Mouse (Mus musculus): ENCODE measurements around the gene Iqgap2. TPM values are rescaled to one million over a fixed set of nuclear protein-coding genes. Genes with fewer than 3 reads are reported as not detected.

Gene Iqgap2
- polyA plus RNA-seq, 1 experiment from 2014 or later: 14.0 TPM

DNA sequence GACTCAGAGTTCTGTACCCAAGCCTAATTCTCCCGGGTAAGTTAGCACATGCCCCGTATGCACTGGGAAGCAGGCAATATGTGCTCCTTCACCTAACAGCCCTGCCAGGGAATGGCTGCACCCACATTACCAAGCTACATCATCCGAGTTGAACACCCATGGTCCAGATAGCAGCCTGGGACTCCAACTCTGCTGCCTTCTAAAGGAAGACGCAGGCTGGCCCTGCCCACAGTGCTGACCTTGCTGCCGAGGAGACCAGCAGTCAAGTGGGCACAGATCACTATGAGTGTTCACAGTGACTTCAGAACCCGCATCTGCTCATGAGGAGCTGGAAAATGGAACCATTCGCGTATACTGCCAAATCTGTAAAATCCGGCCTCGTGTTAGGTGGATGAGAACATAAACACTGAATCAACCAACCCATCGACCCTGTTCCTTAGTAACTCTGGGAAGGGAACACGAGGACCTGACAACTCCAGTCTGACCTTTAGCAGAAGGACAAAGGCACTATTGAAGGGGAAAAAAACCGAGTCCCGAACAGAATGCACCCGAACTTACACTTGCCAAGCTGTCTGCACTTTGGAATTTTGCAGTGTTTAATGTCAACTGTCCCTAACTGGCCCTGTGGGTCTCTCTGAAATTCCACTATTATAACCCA is 109.3 kb downstream of the Iqgap2 start:
- no peak for DNase-seq (ENCODE audit: extremely low spot score, low spot score)
- Histone ChIP-seq H3K4me3 (no peak overlapping the region), H3K9me3 (no peaks in the 10 kb centered on the region), H3K36me3 (replicated peaks) (no peaks in the 10 kb centered on the region), H3K4me1 (peaks cover 52% of the 10 kb centered on the region), H3K27ac (peak overlapping the region; percentile 40; the same call in 1 of the 2 replicates), H3K27me3 (ENCODE audit: poor library complexity, severe bottlenecking) (no peaks in the 10 kb centered on the region)
- WGBS: 75% methylated on average over 15 of the region's 15 CpGs

DNA sequence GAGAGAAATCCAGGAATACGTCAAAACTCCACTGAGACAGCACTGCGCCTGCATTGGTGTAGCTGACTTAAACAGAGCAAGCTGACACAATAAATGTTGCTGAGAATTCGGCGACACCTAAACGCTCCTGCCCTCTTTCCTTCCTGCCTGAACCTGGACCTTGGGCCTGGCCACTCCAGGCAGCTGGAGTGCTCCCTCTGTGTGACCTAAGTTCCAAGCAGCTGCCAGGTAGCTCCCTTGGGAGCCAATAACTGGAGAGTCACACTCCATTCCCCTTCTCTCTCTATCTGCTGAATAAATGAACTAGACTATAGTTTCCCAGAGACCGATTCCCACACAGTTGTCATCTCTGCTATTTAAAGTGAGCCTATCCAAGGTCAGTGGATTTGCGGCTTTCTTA is 111.7 kb downstream of the Iqgap2 start:
- Histone ChIP-seq H3K27me3 (ENCODE audit: poor library complexity, severe bottlenecking) (no peaks in the 10 kb centered on the region), H3K4me3 (no peak overlapping the region), H3K4me1 (peaks cover 63% of the 10 kb centered on the region), H3K9me3 (no peaks in the 10 kb centered on the region), H3K27ac (no peak overlapping the region), H3K36me3 (replicated peaks) (no peaks in the 10 kb centered on the region)
- no peak for DNase-seq (ENCODE audit: extremely low spot score, low spot score)
- WGBS: 89% methylated on average over 7 of the region's 7 CpGs

- Histone ChIP-seq H3K4me1 (peaks cover 68% of the 10 kb centered on the region), H3K27me3 (ENCODE audit: poor library complexity, severe bottlenecking) (no peaks in the 10 kb centered on the region), H3K27ac (0 out of 2 replicates have a peak overlapping the region, but pooled peaks have one; percentile 35), H3K9me3 (no peaks in the 10 kb centered on the region), H3K36me3 (replicated peaks) (no peaks in the 10 kb centered on the region), H3K4me3 (no peak overlapping the region)
- 90% methylated on average over 8 of the region's 8 CpGs for WGBS
- no peak for DNase-seq (ENCODE audit: extremely low spot score, low spot score)
Measured at GRCm38 (mm10) chr13:95779261-95779660, 112.5 kb downstream of the Iqgap2 start.

- Histone ChIP-seq H3K4me1 (peaks cover 68% of the 10 kb centered on the region), H3K36me3 (replicated peaks) (no peaks in the 10 kb centered on the region), H3K27ac (0 out of 2 replicates have a peak overlapping the region, but pooled peaks have one; percentile 35), H3K4me3 (no peak overlapping the region), H3K9me3 (no peaks in the 10 kb centered on the region), H3K27me3 (ENCODE audit: poor library complexity, severe bottlenecking) (no peaks in the 10 kb centered on the region)
- DNase-seq (ENCODE audit: extremely low spot score, low spot score): peak; percentile 24
- 64% methylated on average over 9 of the region's 9 CpGs for WGBS
Measured at GRCm38 (mm10) chr13:95778761-95779161, 113.0 kb downstream of the Iqgap2 start.

GRCm38 (mm10) chr13:95777651-95778391 is 113.9 kb downstream of the Iqgap2 start:
- 88% methylated on average over 5 of the region's 5 CpGs for WGBS
- Histone ChIP-seq H3K9me3 (no peaks in the 10 kb centered on the region), H3K4me1 (peaks cover 61% of the 10 kb centered on the region), H3K27ac (no peak overlapping the region), H3K36me3 (replicated peaks) (no peaks in the 10 kb centered on the region), H3K27me3 (ENCODE audit: poor library complexity, severe bottlenecking) (no peaks in the 10 kb centered on the region), H3K4me3 (no peak overlapping the region)
- no peak for DNase-seq (ENCODE audit: extremely low spot score, low spot score)

- Histone ChIP-seq H3K4me3 (no peak overlapping the region), H3K36me3 (replicated peaks) (no peaks in the 10 kb centered on the region), H3K9me3 (no peaks in the 10 kb centered on the region), H3K4me1 (peaks cover 55% of the 10 kb centered on the region), H3K27ac (no peak overlapping the region), H3K27me3 (ENCODE audit: poor library complexity, severe bottlenecking) (no peaks in the 10 kb centered on the region)
- DNase-seq (ENCODE audit: extremely low spot score, low spot score): peak; percentile 34
- 26% methylated on average over 2 of the region's 2 CpGs for WGBS
Measured at GRCm38 (mm10) chr13:95777237-95777636, 114.5 kb downstream of the Iqgap2 start.

DNA sequence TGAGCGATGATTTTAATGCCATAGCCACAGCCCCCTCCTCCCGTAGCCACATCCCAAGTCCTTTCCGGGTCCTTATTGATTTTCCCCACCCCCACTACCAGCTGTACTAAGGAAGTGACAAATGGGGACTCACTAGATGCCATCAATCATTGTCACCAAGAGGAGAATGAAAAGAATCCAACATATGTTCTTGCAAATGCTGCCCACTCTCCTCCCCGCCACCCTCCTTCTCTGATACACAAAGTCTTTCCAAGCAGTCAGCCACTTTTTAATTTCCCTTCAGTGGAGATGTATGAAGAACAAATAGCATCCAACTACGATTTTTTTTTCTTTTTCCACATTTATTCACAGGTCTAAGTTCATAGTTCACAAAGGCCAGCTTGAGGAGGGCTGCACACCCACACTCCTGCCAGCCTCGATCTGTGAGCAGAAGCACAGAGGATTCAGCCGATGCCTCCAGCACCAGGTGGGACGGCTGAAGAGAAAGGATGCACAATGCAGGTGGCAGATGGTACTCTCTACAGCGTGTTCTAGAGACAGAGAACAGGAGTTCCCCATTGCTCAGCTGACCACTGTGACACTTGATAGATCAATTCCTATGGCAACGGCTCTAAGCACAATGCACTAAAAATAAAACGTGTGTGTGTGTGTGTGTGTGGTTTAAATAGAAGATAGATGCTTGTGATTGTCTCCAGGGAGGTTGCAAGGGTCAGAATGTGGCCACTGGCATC is 116.6 kb downstream of the Iqgap2 start:
- H3K4me1 ChIP-seq: peaks cover 46% of the 10 kb centered on the region

GRCm38 (mm10) chr13:95765017-95765416 is 126.7 kb downstream of the Iqgap2 start:
- peak overlapping the region; percentile 75 for H3K27ac ChIP-seq
- peak; percentile 27 for DNase-seq (ENCODE audit: extremely low spot score, low spot score)

More for the DNA sequence above, 116.6 kb downstream of the Iqgap2 start:
- Histone ChIP-seq H3K27me3 (ENCODE audit: poor library complexity, severe bottlenecking) (no peaks in the 10 kb centered on the region), H3K9me3 (no peaks in the 10 kb centered on the region), H3K4me3 (no peak overlapping the region), H3K36me3 (replicated peaks) (no peaks in the 10 kb centered on the region), H3K27ac (peak overlapping the region; percentile 35; the same call in 1 of the 2 replicates)
- 76% methylated on average over 11 of the region's 11 CpGs for WGBS
- no peak for DNase-seq (ENCODE audit: extremely low spot score, low spot score)

GRCm38 (mm10) chr13:95763876-95764517 is 127.7 kb downstream of the Iqgap2 start:
- DNase-seq (ENCODE audit: extremely low spot score, low spot score): no peak
- peaks cover 5% of the 10 kb centered on the region for H3K36me3 ChIP-seq (replicated peaks)
- H3K27ac ChIP-seq: peak overlapping the region; percentile 51; the same call in 1 of the 2 replicates
- WGBS: 38% methylated on average over 3 of the region's 3 CpGs
- H3K4me1 ChIP-seq: peaks cover 31% of the 10 kb centered on the region
- H3K9me3 ChIP-seq: no peaks in the 10 kb centered on the region
- no peak overlapping the region for H3K4me3 ChIP-seq
- no peaks in the 10 kb centered on the region for H3K27me3 ChIP-seq (ENCODE audit: poor library complexity, severe bottlenecking)

More at GRCm38 (mm10) chr13:95765017-95765416, 126.7 kb downstream of the Iqgap2 start:
- Histone ChIP-seq H3K27me3 (ENCODE audit: poor library complexity, severe bottlenecking) (no peaks in the 10 kb centered on the region), H3K4me1 (peaks cover 35% of the 10 kb centered on the region), H3K9me3 (no peaks in the 10 kb centered on the region), H3K4me3 (0 out of 2 replicates have a peak overlapping the region, but pooled peaks have one; percentile 0), H3K36me3 (replicated peaks) (peaks cover 3% of the 10 kb centered on the region; the same call in 1 of the 2 replicates)
- 41% methylated on average over 9 of the region's 9 CpGs for WGBS

- H3K4me3 ChIP-seq: no peak overlapping the region
- no peaks in the 10 kb centered on the region for H3K9me3 ChIP-seq
- WGBS: 86% methylated on average over 2 of the region's 2 CpGs
- peaks cover 18% of the 10 kb centered on the region for H3K4me1 ChIP-seq
- no peak overlapping the region for H3K27ac ChIP-seq
- no peaks in the 10 kb centered on the region for H3K27me3 ChIP-seq (ENCODE audit: poor library complexity, severe bottlenecking)
- peaks cover 20% of the 10 kb centered on the region for H3K36me3 ChIP-seq (replicated peaks)
- DNase-seq (ENCODE audit: extremely low spot score, low spot score): no peak
Measured at GRCm38 (mm10) chr13:95759810-95760209, 131.9 kb downstream of the Iqgap2 start.

- WGBS: 93% methylated on average over 5 of the region's 5 CpGs
- peaks cover 29% of the 10 kb centered on the region for H3K36me3 ChIP-seq (replicated peaks)
Measured at GRCm38 (mm10) chr13:95754285-95754684, 137.4 kb downstream of the Iqgap2 start.

GRCm38 (mm10) chr13:95752386-95752785 is 139.3 kb downstream of the Iqgap2 start:
- WGBS: 89% methylated on average over 9 of the region's 9 CpGs
- Histone ChIP-seq H3K27ac (no peak overlapping the region), H3K4me3 (no peak overlapping the region), H3K27me3 (ENCODE audit: poor library complexity, severe bottlenecking) (no peaks in the 10 kb centered on the region), H3K36me3 (replicated peaks) (peaks cover 28% of the 10 kb centered on the region), H3K9me3 (no peaks in the 10 kb centered on the region), H3K4me1 (no peaks in the 10 kb centered on the region)
- no peak for DNase-seq (ENCODE audit: extremely low spot score, low spot score)

More at GRCm38 (mm10) chr13:95754285-95754684, 137.4 kb downstream of the Iqgap2 start:
- H3K27ac ChIP-seq: no peak overlapping the region
- H3K9me3 ChIP-seq: no peaks in the 10 kb centered on the region
- no peak for DNase-seq (ENCODE audit: extremely low spot score, low spot score)
- no peaks in the 10 kb centered on the region for H3K4me1 ChIP-seq
- H3K27me3 ChIP-seq (ENCODE audit: poor library complexity, severe bottlenecking): no peaks in the 10 kb centered on the region
- H3K4me3 ChIP-seq: no peak overlapping the region
